Mouse (Mus musculus) lung, postnatal 0 days (tissue): ENCODE measurements around the gene Rora.

ENCODE experiments used
- CTCF ChIP-seq: IDR thresholded peaks from 2 replicates; pipeline ENCODE4 v1.5.1; 2016; ENCODE audit warnings: antibody characterized with exemption, mild to moderate bottlenecking
- EP300 ChIP-seq: IDR thresholded peaks from 2 replicates; pipeline ENCODE4 v1.6.1; 2016; ENCODE audit warnings: antibody characterized with exemption, mild to moderate bottlenecking, control low read depth

- no peak for TF ChIP-seq CTCF
- no peak for TF ChIP-seq EP300
These were observed 391.1 kb downstream of the Rora start for GRCm38 (mm10) chr9:69044614-69045133.
